Mouse (Mus musculus): Measurements from ENCODE around the gene Pgm2.

Gene Pgm2

GRCm38 (mm10) chr5:64092748-64093292 lies at the start of gene Pgm2:
Gene Pgm2, plus strand, starts transcription at chr5:64092950.
- peak; percentile 86 to 92 for DNase-seq

- no peak for DNase-seq
Measured at GRCm38 (mm10) chr5:64043694-64044453, 48.9 kb upstream of the Pgm2 start.

GRCm38 (mm10) chr5:64044790-64045189 lies 48.0 kb upstream of the Pgm2 start:
- DNase-seq: no peak

- DNase-seq: peak; percentile 31 to 49
Measured at GRCm38 (mm10) chr5:64045502-64045901, 47.2 kb upstream of the Pgm2 start.

GRCm38 (mm10) chr5:64046995-64047394 lies 45.8 kb upstream of the Pgm2 start:
- DNase-seq: no peak

GRCm38 (mm10) chr5:64047921-64048320 lies 44.8 kb upstream of the Pgm2 start:
- no peak for DNase-seq

- no peak for DNase-seq
Measured at GRCm38 (mm10) chr5:64048605-64049004, 44.1 kb upstream of the Pgm2 start.

GRCm38 (mm10) chr5:64049256-64049655 lies 43.5 kb upstream of the Pgm2 start:
- DNase-seq: no peak

- no peak for DNase-seq
Measured at GRCm38 (mm10) chr5:64053010-64053409, 39.7 kb upstream of the Pgm2 start.

GRCm38 (mm10) chr5:64056210-64056609 lies 36.5 kb upstream of the Pgm2 start:
- no peak for DNase-seq

- no peak for DNase-seq
Measured at GRCm38 (mm10) chr5:64060881-64061280, 31.9 kb upstream of the Pgm2 start.

- DNase-seq: no peak
Measured at GRCm38 (mm10) chr5:64061643-64062042, 31.1 kb upstream of the Pgm2 start.

GRCm38 (mm10) chr5:64062882-64063621 lies 29.7 kb upstream of the Pgm2 start:
- DNase-seq: no peak

GRCm38 (mm10) chr5:64063622-64064355 lies 29.0 kb upstream of the Pgm2 start:
- DNase-seq: no peak

GRCm38 (mm10) chr5:64064401-64064800 lies 28.3 kb upstream of the Pgm2 start:
- DNase-seq: no peak

- DNase-seq: no peak
Measured at GRCm38 (mm10) chr5:64065497-64066046, 27.2 kb upstream of the Pgm2 start.

GRCm38 (mm10) chr5:64066159-64066558 lies 26.6 kb upstream of the Pgm2 start:
- DNase-seq: no peak

- no peak for DNase-seq
Measured at GRCm38 (mm10) chr5:64067576-64067975, 25.2 kb upstream of the Pgm2 start.

- peak; percentile 66 to 79 for DNase-seq
Measured at GRCm38 (mm10) chr5:64070081-64070673, 22.6 kb upstream of the Pgm2 start.

GRCm38 (mm10) chr5:64070742-64071476 lies 21.8 kb upstream of the Pgm2 start:
- DNase-seq: no peak

GRCm38 (mm10) chr5:64074455-64074854 lies 18.3 kb upstream of the Pgm2 start:
- DNase-seq: no peak

- no peak for DNase-seq
Measured at GRCm38 (mm10) chr5:64075506-64075905, 17.2 kb upstream of the Pgm2 start.

Measured in lung, adult 18-20 months (tissue).